Mouse (Mus musculus): ENCODE measurements around the gene Zfp991. TPM values are rescaled to one million over a fixed set of nuclear protein-coding genes. Genes with fewer than 3 reads are reported as not detected.
"Not testable (repeated sequence)": the region's sequence is repeated elsewhere in the genome, so short reads cannot be mapped to it uniquely, and the experiment has no call there.

Zfp991 gene
- total RNA-seq (2014; rRNA removed) (4.1 and 5.7 TPM in 2 replicates), polyA plus RNA-seq (2015; fragmentation: Nextera tagmentation; extraction: Ambion mirVana) (4.1 and 5.0 TPM in 2 replicates)

DNA sequence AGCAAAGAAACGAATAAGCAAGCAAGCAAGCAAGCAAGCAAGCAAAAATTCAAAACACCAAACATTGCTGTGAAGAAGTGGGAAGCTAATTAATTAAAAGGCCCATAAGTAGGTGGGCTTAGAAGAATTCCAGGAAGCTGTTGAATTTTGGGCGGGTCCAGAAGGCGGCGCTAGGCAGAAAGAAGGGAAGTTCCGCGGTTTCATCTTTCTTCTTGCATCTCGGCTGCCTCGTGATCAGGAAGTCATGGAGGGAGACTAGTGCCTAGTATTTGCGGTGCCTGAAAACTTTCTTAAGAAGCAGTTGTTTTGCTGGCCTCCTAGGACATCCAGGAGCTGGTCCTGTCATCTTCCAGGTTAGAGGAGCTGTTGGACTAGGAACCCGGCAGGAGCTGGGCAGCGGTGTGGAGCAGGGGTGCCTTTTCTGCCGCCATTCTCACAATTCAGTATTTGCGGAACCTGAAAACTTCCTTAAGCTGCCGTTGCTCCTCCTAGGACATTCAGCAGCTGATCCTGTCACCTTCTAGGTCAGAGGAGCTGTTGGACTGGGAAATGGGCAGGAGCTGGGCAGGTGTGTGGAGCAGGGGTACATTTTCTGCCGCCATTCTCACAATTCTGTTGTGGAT is at the start of gene Zfp991:
Gene Zfp991, plus strand, starts transcription at position 202 of the 623 bp plus-strand sequence.
- 43% methylated on average over 2 of the region's 15 CpGs for WGBS
- peaks cover 13% of the 10 kb centered on the region for H3K9me3 ChIP-seq (ENCODE audit: low read length)

DNA sequence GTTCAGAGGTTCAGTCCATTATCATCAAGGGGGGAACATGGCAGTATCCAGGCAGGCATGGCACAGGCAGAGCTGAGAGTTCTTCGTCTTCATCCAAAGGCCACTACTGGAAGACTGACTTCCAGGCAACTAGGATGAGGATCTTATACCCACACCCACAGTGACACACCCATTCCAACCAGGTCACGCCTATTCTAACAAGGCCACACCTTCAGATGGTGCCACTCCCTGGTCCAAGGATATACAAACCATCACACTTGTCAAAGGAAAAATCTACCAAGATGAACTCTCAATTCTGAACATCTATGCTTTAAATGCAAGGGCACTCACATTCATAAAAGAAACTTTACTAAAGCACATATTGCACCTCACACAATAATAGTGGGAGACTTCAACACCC is 36.2 kb upstream of the Zfp991 start:
- H3K4me2 ChIP-seq (ENCODE audit: low read depth, low read length, poor library complexity, severe bottlenecking); H3K36me3 ChIP-seq (ENCODE audit: insufficient read depth, low read length); H3K4me3 ChIP-seq (ENCODE audit: low read depth, low read length); DNase-seq (ENCODE audit: low spot score); H3K27ac ChIP-seq (ENCODE audit: low read depth, low read length); ATAC-seq (ENCODE audit: low FRiP score); H3K4me1 ChIP-seq (ENCODE audit: insufficient read depth, low read length); H3K9ac ChIP-seq (replicated peaks; ENCODE audit: low read length, poor library complexity, severe bottlenecking); H3K27me3 ChIP-seq (ENCODE audit: insufficient read depth, low read length); H3K9me3 ChIP-seq (ENCODE audit: low read length): not testable (repeated sequence)
- 70% methylated on average over 2 of the region's 2 CpGs for WGBS

More for the DNA sequence above, at the start of gene Zfp991:
- ATAC-seq (ENCODE audit: low FRiP score); H3K27me3 ChIP-seq (ENCODE audit: insufficient read depth, low read length); H3K9ac ChIP-seq (replicated peaks; ENCODE audit: low read length, poor library complexity, severe bottlenecking); DNase-seq (ENCODE audit: low spot score); H3K4me3 ChIP-seq (ENCODE audit: low read depth, low read length); H3K27ac ChIP-seq (ENCODE audit: low read depth, low read length); H3K4me1 ChIP-seq (ENCODE audit: insufficient read depth, low read length); H3K4me2 ChIP-seq (ENCODE audit: low read depth, low read length, poor library complexity, severe bottlenecking); H3K36me3 ChIP-seq (ENCODE audit: insufficient read depth, low read length): not testable (repeated sequence)

DNA sequence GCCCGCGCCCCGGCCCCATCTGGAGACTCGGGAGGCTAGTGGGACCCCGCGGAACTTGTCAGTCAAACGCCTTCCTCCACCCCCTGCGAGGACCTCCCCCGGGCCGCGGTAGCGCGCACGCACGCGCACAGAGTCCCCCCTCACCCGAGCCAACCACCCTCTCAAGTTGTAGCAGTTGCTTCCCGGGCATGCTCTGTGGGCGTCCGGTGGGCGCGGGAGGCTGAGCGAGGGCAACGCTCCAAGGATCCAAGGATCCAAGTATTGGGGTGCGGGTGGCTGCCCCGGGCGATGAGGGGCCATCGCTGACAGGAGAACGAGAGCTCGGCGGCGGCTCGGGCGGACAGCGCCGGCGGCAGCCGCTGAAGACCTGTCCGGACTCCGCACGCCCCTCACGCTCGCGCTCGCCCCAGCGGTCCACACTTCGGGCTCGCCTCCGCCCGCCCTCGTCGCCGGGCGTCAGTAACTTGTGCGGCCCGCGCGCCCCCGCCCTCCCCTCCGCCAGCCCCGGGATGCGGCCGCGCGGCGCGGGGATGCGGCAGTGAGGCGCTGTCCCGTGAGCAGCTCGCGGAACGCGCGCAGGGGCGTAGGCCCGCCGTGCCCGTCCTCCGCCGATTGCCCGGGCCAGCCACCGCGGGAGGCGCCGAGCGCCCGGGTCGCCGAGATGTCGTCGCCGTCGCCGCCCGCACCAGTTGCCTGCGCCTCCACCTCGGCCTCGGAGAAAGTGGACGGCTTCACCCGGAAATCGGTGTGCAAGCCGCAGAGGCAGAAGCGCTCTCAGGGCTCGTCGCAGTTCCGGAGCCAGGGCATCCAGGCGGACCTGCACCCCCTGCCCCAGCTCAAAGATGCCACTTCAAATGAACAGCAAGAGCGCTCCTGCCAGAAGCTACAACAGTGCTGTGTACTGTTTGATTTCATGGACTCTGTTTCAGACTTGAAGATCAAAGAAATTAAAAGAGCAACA is 29.9 kb upstream of the Zfp991 start:
- Histone ChIP-seq H3K9ac (replicated peaks; ENCODE audit: low read length, poor library complexity, severe bottlenecking) (0 out of 2 replicates have a peak overlapping the region, but pooled peaks have one; percentile 36), H3K4me2 (ENCODE audit: low read depth, low read length, poor library complexity, severe bottlenecking) (peak overlapping the region; percentile 54), H3K4me3 (ENCODE audit: low read depth, low read length) (peak overlapping the region; percentile 44)
- peak; percentile 84 for ATAC-seq (ENCODE audit: low FRiP score)
- H3K9me3 ChIP-seq (ENCODE audit: low read length); H3K36me3 ChIP-seq (ENCODE audit: insufficient read depth, low read length); H3K27me3 ChIP-seq (ENCODE audit: insufficient read depth, low read length); H3K4me1 ChIP-seq (ENCODE audit: insufficient read depth, low read length); H3K27ac ChIP-seq (ENCODE audit: low read depth, low read length): not testable (repeated sequence)
- WGBS: 2% methylated on average over 47 of the region's 109 CpGs
- peak; percentile 11 for DNase-seq (ENCODE audit: low spot score)

DNA sequence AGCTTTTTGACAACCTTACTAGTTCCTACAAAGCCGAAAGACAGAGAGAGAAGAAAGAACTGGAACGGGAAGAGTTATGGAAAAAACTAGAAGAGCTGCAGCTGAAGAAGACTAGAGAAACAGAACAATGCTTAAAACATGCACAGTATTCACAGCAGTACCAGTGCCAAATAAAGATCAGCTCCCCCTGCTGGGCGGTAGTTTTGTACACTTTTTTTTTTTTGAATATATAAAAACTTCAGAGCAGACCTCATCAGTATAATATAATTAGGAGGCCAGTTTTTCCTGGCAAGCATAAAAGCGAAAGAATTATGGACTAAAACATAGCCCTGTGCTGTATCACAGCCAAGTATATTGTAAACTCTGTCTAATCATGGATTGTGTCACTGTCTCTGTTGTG is 28.0 kb upstream of the Zfp991 start:
- H3K4me2 ChIP-seq (ENCODE audit: low read depth, low read length, poor library complexity, severe bottlenecking); ATAC-seq (ENCODE audit: low FRiP score); H3K27me3 ChIP-seq (ENCODE audit: insufficient read depth, low read length); H3K4me1 ChIP-seq (ENCODE audit: insufficient read depth, low read length); H3K9ac ChIP-seq (replicated peaks; ENCODE audit: low read length, poor library complexity, severe bottlenecking); H3K4me3 ChIP-seq (ENCODE audit: low read depth, low read length); H3K9me3 ChIP-seq (ENCODE audit: low read length); H3K27ac ChIP-seq (ENCODE audit: low read depth, low read length); DNase-seq (ENCODE audit: low spot score); H3K36me3 ChIP-seq (ENCODE audit: insufficient read depth, low read length): not testable (repeated sequence)
- TF ChIP-seq CTCF (IDR thresholded peaks at IDR 0.05): peak; percentile 6; the same call in 1 of the 2 replicates
- WGBS: 59% methylated on average over 4 of the region's 4 CpGs

DNA sequence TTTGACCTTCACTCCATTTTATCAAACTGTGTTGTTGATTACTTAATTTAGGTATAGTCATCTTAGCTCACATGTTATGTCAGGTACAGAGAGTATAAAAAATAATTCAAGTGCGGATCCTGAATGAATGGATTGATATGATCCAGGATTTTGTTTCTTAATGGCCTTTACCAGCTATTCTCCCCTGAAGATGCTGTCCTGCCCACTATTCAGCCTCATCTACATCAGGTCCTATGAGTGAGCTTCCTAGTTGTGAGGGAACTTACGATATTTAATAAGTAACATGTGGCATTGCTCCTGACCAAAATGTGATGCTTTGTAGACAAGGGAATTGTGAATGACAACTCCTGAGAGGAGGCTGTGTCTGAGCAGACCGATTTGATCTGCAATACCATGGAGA is 14.0 kb upstream of the Zfp991 start:
- ATAC-seq (ENCODE audit: low FRiP score); DNase-seq (ENCODE audit: low spot score); H3K4me1 ChIP-seq (ENCODE audit: insufficient read depth, low read length); H3K4me2 ChIP-seq (ENCODE audit: low read depth, low read length, poor library complexity, severe bottlenecking); H3K4me3 ChIP-seq (ENCODE audit: low read depth, low read length); H3K36me3 ChIP-seq (ENCODE audit: insufficient read depth, low read length); H3K9ac ChIP-seq (replicated peaks; ENCODE audit: low read length, poor library complexity, severe bottlenecking); H3K27me3 ChIP-seq (ENCODE audit: insufficient read depth, low read length); H3K27ac ChIP-seq (ENCODE audit: low read depth, low read length): not testable (repeated sequence)
- peaks cover 13% of the 10 kb centered on the region; the same call in 1 of the 2 replicates for H3K9me3 ChIP-seq (ENCODE audit: low read length)
- 67% methylated on average over 2 of the region's 3 CpGs for WGBS

DNA sequence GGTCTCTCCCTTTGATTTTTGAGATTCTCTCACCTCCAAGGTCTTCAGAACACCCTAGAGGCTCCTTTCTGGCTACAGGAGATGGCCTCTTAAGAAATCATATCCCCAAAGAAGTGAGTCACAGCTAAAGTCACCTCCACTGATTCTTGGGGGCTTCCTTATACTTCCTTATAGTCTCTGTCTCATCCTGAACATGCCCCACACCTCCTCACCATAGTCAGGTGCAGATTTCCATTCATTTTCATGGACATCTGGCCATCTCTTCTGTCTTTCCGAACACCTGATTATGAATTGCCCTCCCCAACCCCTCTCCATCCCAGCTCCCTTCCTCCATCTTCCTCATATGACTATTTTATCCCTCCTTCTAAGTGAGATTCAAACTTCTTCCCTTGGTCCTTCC is 9.6 kb upstream of the Zfp991 start:
- H3K4me3 ChIP-seq (ENCODE audit: low read depth, low read length); H3K27me3 ChIP-seq (ENCODE audit: insufficient read depth, low read length); H3K4me2 ChIP-seq (ENCODE audit: low read depth, low read length, poor library complexity, severe bottlenecking); H3K27ac ChIP-seq (ENCODE audit: low read depth, low read length); H3K4me1 ChIP-seq (ENCODE audit: insufficient read depth, low read length); H3K36me3 ChIP-seq (ENCODE audit: insufficient read depth, low read length); H3K9ac ChIP-seq (replicated peaks; ENCODE audit: low read length, poor library complexity, severe bottlenecking); DNase-seq (ENCODE audit: low spot score); ATAC-seq (ENCODE audit: low FRiP score): not testable (repeated sequence)
- H3K9me3 ChIP-seq (ENCODE audit: low read length): peaks cover 25% of the 10 kb centered on the region
- 70% methylated on average over 1 of the region's 1 CpGs for WGBS

DNA sequence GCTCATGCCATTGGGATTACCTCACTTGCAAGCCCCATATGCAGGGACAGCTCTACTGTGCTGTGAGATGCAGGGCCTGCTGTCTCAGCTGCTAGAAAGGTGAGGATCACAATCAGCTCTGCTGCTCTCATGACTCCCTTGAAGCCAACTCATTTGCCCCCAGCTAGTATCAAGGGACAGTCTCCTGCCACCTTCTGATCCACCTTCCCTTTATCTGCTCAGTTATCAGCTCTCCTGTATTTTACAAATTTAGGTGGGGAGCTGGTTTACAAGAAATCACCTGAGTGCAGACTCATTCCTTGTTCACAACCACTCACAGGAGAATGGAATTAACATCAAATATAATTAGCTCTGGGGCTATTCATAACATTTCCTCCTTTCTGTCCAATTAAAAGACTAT is 8.0 kb upstream of the Zfp991 start:
- H3K4me1 ChIP-seq (ENCODE audit: insufficient read depth, low read length); H3K36me3 ChIP-seq (ENCODE audit: insufficient read depth, low read length); H3K27me3 ChIP-seq (ENCODE audit: insufficient read depth, low read length); H3K27ac ChIP-seq (ENCODE audit: low read depth, low read length); H3K4me2 ChIP-seq (ENCODE audit: low read depth, low read length, poor library complexity, severe bottlenecking); DNase-seq (ENCODE audit: low spot score); H3K4me3 ChIP-seq (ENCODE audit: low read depth, low read length); ATAC-seq (ENCODE audit: low FRiP score); H3K9ac ChIP-seq (replicated peaks; ENCODE audit: low read length, poor library complexity, severe bottlenecking): not testable (repeated sequence)
- H3K9me3 ChIP-seq (ENCODE audit: low read length): peaks cover 30% of the 10 kb centered on the region

DNA sequence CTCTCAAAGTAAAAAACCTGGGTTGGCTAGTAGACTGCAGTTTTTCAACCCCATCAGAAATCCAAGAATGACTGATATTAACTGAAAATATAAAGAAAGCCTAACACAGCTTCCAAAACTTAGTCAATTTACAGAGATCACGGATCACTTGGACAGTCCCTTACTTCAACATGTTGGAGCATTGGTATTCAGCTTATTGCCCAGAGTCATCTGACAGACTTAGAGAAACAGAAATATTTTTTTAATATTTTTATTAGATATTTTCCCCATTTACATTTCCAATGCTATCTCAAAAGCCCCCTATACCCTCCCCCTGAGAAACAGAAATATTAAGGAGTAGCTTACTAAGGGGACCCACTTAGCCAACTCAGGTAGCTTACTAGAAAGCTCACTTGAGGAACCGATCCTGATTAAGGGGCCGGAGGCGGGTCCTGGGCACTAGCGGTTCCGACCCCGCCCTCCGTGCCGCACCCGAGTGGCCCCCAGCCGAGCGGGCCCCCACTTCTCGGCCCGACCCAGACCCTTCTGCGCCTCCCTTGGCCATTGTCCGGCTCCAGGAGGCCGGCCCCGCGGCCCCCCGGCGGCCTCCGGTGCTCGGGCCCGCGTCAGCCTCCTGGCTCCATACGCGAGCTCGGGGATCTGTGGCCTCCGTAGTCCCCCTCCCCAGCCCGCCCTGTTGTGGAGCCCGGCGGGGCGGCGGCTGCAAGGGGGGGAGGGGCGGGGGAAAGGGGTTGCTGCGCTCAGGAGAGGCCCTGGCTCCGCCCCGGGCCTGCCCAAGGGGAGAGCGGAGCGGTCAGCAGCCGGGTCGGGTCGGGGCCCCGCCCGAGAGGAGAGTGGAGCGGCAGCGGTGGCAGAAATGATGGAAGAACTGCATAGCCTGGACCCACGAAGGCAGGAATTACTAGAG is 7.2 kb upstream of the Zfp991 start:
- DNase-seq (ENCODE audit: low spot score): peak; percentile 42
- not testable (repeated sequence) for H3K36me3 ChIP-seq (ENCODE audit: insufficient read depth, low read length); H3K4me1 ChIP-seq (ENCODE audit: insufficient read depth, low read length); H3K27me3 ChIP-seq (ENCODE audit: insufficient read depth, low read length)
- Histone ChIP-seq H3K27ac (ENCODE audit: low read depth, low read length) (peak overlapping the region; percentile 33; the same call in 1 of the 2 replicates), H3K9ac (replicated peaks; ENCODE audit: low read length, poor library complexity, severe bottlenecking) (peak overlapping the region; percentile 94), H3K4me2 (ENCODE audit: low read depth, low read length, poor library complexity, severe bottlenecking) (peak overlapping the region; percentile 84), H3K9me3 (ENCODE audit: low read length) (peaks cover 30% of the 10 kb centered on the region), H3K4me3 (ENCODE audit: low read depth, low read length) (peak overlapping the region; percentile 59)
- peak; percentile 97 for ATAC-seq (ENCODE audit: low FRiP score)
- WGBS: 9% methylated on average over 45 of the region's 48 CpGs

Data from midbrain, postnatal 0 days (tissue).